Mouse (Mus musculus) C2C12 (cell line): ENCODE results near the gene Tmod4. TPM values are rescaled to one million over a fixed set of nuclear protein-coding genes. Genes with fewer than 3 reads are reported as not detected.
"Not testable (repeated sequence)": the region's sequence is repeated elsewhere in the genome, so short reads cannot be mapped to it uniquely, and the experiment has no call there.

Experiments
- H3K27me3 ChIP-seq: one replicate; pipeline ENCODE4 v1.6.1; 2011; ENCODE audit not compliant: control insufficient read depth, insufficient read depth, insufficient read length
- H3K36me3 ChIP-seq: one replicate; pipeline ENCODE4 v1.6.1; 2011; ENCODE audit not compliant: control insufficient read depth, insufficient read depth
- H3K4me3 ChIP-seq: one replicate; pipeline ENCODE4 v1.5.1; 2011; ENCODE audit warnings: mild to moderate bottlenecking, control low read depth; ENCODE audit not compliant: poor library complexity, insufficient read depth, severe bottlenecking
- H3K79me2 ChIP-seq: one replicate; pipeline ENCODE4 v1.6.1; 2011; ENCODE audit not compliant: control insufficient read depth, insufficient read depth
- H3K79me3 ChIP-seq: one replicate; pipeline ENCODE4 v1.6.1; 2011; ENCODE audit warnings: low read depth, control low read depth
- H3ac ChIP-seq: one replicate; pipeline ENCODE3; 2011; ENCODE audit warnings: low read depth; ENCODE audit not compliant: control insufficient read depth, insufficient read length
- CEBPB ChIP-seq: IDR thresholded peaks from one replicate; pipeline ENCODE4 v1.6.1; 2011; ENCODE audit warnings: low read depth, mild to moderate bottlenecking, control low read depth, moderate library complexity
- CTCF ChIP-seq: IDR thresholded peaks from one replicate; pipeline ENCODE4 v1.5.1; 2011; ENCODE audit not compliant: control insufficient read depth, insufficient read depth, insufficient read length
- FOSL1 ChIP-seq: IDR thresholded peaks from one replicate; pipeline ENCODE4 v1.8.0; 2011; ENCODE audit warnings: mild to moderate bottlenecking, low read length; ENCODE audit not compliant: poor library complexity, insufficient read depth, severe bottlenecking
- MAX ChIP-seq: IDR thresholded peaks from one replicate; pipeline ENCODE4 v1.6.1; 2011; ENCODE audit warnings: mild to moderate bottlenecking, control low read depth
- MYOD1 ChIP-seq: IDR thresholded peaks from one replicate; pipeline ENCODE4 v1.6.1; 2011; ENCODE audit warnings: low read depth; ENCODE audit not compliant: control insufficient read depth, insufficient read length
- MYOG ChIP-seq: IDR thresholded peaks from one replicate; pipeline ENCODE4 v1.6.1; 2011; ENCODE audit not compliant: control insufficient read depth, insufficient read length; ENCODE audit errors: extremely low read depth
- USF1 ChIP-seq: IDR thresholded peaks from one replicate; pipeline ENCODE4 v1.6.1; 2011; ENCODE audit warnings: low read depth, mild to moderate bottlenecking, control low read depth, moderate library complexity
- polyA plus RNA-seq: library from polyadenylated mRNA; unstranded; fragments of >200 nt; fragmentation: generic; extraction: Trizol; gene quantifications from one replicate; pipeline ENCODE4 v1.2.1, GENCODE M21; 2012; ENCODE audit warnings: missing spikeins

The Tmod4 gene
- polyA plus RNA-seq, 1 experiment = 0.23 TPM

DNA sequence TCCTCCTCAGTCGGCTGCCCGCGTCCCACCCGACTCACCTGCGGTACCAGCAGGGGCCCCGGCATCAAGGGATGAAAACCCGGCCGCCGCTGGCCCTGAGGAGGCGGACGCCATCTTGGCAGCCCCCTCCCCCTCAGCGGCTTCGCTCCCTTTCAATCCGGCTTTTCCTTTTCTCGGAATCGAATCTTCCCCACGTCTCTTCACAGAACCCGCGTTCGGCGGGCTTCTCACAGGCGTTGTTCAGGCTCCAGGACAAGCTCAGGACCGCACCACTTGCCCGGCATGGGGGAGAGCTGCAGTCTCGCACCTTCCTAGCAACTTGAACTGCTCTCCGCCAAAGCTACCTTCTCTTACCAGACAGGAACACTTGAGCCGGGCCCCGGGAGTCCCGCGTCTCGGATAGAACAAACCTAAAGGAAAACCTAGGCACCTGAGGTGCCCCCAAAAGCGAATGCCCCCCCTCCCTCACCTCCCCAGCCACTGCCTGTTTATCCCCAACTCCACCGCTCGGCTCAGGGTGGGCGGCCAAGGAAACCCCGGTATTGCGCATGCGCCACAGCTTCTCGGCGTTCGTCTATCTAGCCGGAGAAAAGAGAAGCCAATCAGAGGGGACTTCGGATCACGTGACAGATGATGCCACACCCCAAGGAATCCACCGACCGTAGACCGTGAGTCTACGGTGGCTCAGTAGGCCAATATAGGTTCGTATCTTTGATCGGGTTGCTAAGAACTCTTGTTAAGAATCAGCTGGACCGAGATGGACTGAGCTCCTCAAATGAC, 17.7 kb upstream of the Tmod4 start, which contains the start of gene Pip5k1a:
Pip5k1a (minus strand) TSS at position 593 of the 780 bp plus-strand sequence.
- Histone ChIP-seq H3K36me3 (peaks cover 10% of the 10 kb centered on the region), H3K27me3 (no peaks in the 10 kb centered on the region), H3K79me2 (peaks cover 58% of the 10 kb centered on the region), H3K4me3 (peak within 1 kb of the TSS; percentile 97), H3ac (peak within 1 kb of the TSS; percentile 89), H3K79me3 (peaks cover 48% of the 10 kb centered on the region)
- TF ChIP-seq USF1 = peak; percentile 99
- TF ChIP-seq MAX = no peak
- TF ChIP-seq FOSL1 = no peak
- TF ChIP-seq MYOG = no peak

- Histone ChIP-seq H3K79me3 (peaks cover 44% of the 10 kb centered on the region), H3K79me2 (peaks cover 58% of the 10 kb centered on the region)
- H3K4me3 ChIP-seq, H3ac ChIP-seq, H3K27me3 ChIP-seq, H3K36me3 ChIP-seq: not testable (repeated sequence)
Observed at GRCm38 (mm10) chr3:95107308-95107707, 17.0 kb upstream of the Tmod4 start.

DNA sequence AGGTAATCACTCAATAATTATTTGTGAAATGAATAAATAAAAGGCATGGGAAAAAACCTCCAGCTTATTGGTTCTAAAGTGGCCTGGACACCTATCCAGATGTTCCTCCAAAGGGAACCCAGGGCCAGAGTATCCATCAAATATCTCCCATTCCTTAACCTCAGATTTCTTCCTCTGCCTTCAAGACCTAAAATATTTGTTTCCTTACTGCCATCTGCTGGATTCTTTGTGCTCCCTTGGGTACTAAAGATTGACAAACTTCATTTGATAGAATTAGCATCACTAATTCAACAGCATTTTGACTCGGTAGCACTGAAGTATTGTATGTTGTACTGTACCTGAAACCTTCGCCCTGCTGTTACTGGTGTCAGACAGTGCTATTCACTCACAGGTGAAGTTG, 16.4 kb upstream of the Tmod4 start:
- Histone ChIP-seq H3ac (no peak overlapping the region), H3K79me3 (peaks cover 46% of the 10 kb centered on the region), H3K27me3 (no peaks in the 10 kb centered on the region), H3K79me2 (peaks cover 58% of the 10 kb centered on the region), H3K36me3 (no peaks in the 10 kb centered on the region), H3K4me3 (no peak overlapping the region)
- TF ChIP-seq FOSL1 = no peak
- no peak for TF ChIP-seq USF1
- no peak for TF ChIP-seq MAX
- TF ChIP-seq MYOD1 = no peak
- TF ChIP-seq CEBPB = no peak
- no peak for TF ChIP-seq MYOG
- no peak for TF ChIP-seq CTCF

DNA sequence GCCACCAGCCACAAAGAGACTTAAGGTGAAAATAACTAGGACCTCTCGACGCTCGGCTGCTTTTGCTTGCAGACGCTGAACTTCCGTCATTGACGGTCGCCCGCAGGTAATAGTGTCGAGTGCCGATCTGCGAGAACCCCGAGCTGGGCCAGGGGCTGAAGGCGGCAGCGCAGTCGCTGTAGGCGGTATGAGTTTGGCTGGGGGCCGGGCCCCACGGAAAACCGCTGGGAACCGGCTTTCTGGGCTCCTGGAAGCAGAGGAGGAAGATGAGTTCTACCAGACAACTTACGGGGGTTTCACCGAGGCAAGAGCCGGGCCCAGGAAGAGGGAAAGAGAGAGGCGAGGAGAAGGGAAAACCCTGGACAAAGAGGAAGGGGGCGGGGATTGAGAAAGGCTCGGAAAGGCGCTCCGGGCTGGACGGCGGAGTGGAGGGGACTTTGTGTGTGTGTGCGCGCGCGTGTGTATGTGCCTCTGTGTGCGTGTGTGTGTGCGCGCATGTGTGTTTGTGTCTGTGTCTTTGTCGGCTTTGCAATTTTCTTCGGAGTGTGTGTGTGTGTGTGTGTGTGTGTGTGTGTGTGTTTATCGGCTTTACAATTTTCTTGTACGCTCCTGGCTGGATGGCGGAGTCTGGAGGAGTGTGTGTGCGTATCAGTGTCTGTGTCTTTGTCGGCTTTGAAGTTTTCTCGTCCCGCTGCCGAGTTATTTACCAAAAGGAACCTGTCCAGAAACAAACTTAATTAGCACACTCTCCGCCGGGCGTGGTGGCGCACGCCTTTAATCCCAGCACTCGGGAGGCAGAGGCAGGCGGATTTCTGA, 13.2 kb upstream of the Tmod4 start, which contains the start of gene Vps72:
Vps72 (plus strand) TSS at position 112 of the 816 bp plus-strand sequence.
- Histone ChIP-seq H3K36me3 (peaks cover 19% of the 10 kb centered on the region), H3ac (peak within 1 kb of the TSS; percentile 75), H3K79me3 (peaks cover 28% of the 10 kb centered on the region), H3K79me2 (peaks cover 41% of the 10 kb centered on the region), H3K4me3 (peak within 1 kb of the TSS; percentile 66), H3K27me3 (no peaks in the 10 kb centered on the region)
- no peak for TF ChIP-seq MYOD1
- TF ChIP-seq FOSL1 = no peak
- TF ChIP-seq MYOG = no peak
- no peak for TF ChIP-seq CEBPB
- TF ChIP-seq USF1 = no peak

DNA sequence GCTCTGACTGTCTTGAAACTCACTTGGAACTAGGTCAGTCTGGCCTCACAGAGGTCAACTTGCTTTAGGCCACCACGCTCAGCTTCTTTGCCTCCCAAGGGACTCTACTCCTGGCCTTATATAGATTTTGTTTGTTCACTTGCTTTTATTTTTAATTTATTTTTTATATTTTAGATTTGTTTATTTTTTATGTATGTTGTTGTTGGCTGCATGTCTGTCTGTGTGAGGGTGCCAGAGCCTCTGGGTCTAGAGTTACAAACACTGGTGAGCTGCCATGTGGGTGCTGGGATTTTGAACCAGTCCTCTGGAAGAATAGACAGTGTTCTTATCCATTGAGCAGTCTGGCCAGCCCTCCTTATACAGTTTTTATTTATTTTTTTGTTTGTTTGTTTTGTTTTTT, 11.5 kb upstream of the Tmod4 start:
- no peak overlapping the region for H3K4me3 ChIP-seq
- H3K27me3 ChIP-seq = no peaks in the 10 kb centered on the region
- H3K79me2 ChIP-seq = peaks cover 36% of the 10 kb centered on the region
- peaks cover 25% of the 10 kb centered on the region for H3K79me3 ChIP-seq
- H3ac ChIP-seq = no peak overlapping the region
- TF ChIP-seq MYOG (no peak), CTCF (no peak), USF1 (no peak), MYOD1 (no peak), MAX (no peak), CEBPB (no peak), FOSL1 (no peak)
- H3K36me3 ChIP-seq = peaks cover 21% of the 10 kb centered on the region

- Histone ChIP-seq H3K79me2 (peaks cover 17% of the 10 kb centered on the region), H3K4me3 (no peak overlapping the region), H3K36me3 (peaks cover 62% of the 10 kb centered on the region), H3K79me3 (peaks cover 12% of the 10 kb centered on the region), H3K27me3 (no peaks in the 10 kb centered on the region), H3ac (no peak overlapping the region)
- TF ChIP-seq FOSL1 (peak; percentile 91), CEBPB (no peak), MAX (peak; percentile 30)
Observed at GRCm38 (mm10) chr3:95117751-95118150, 6.5 kb upstream of the Tmod4 start.
